Mouse (Mus musculus) lung, postnatal 0 days (tissue): ENCODE results near the gene Fry. TPM values are rescaled to one million over a fixed set of nuclear protein-coding genes. Genes with fewer than 3 reads are reported as not detected.
A peak's percentile ranks its signal among the peaks of the same experiment; 100 is the strongest.

ENCODE experiments used
- ATAC-seq: fragments of 200-750 bp; cut with Nextera tagmentation; 2 replicates; pipeline ENCODE4 v1.8.0; 2017; ENCODE audit warnings: moderate library complexity
- DNase-seq: peaks from one replicate; pipeline ENCODE4 v3.0.0-alpha.2; 2016; ENCODE audit warnings: low spot score
- H3K27ac ChIP-seq: fragments of 300-500 bp; sonication (generic); 2 replicates; pipeline ENCODE4 v1.5.1; 2014; ENCODE audit warnings: antibody characterized with exemption, mild to moderate bottlenecking, low read length, mixed read lengths
- H3K27me3 ChIP-seq: fragments of 300-500 bp; sonication (generic); replicated peaks from 2 replicates; pipeline ENCODE4 v1.6.1; 2014; ENCODE audit warnings: low read length, mixed read lengths; ENCODE audit not compliant: insufficient read depth
- H3K36me3 ChIP-seq: fragments of 300-500 bp; sonication (generic); 2 replicates; pipeline ENCODE4 v1.6.1; 2014; ENCODE audit warnings: low read length, mixed read lengths; ENCODE audit not compliant: insufficient read depth
- H3K4me1 ChIP-seq: fragments of 300-500 bp; sonication (generic); 2 replicates; pipeline ENCODE4 v1.6.1; 2014; ENCODE audit warnings: antibody characterized with exemption, low read depth, low read length, mixed read lengths; ENCODE audit not compliant: insufficient read depth
- H3K4me2 ChIP-seq: fragments of 300-500 bp; sonication (generic); replicated peaks from 2 replicates; pipeline ENCODE4 v1.6.1; 2014; ENCODE audit warnings: low read depth, mild to moderate bottlenecking, low read length, moderate library complexity, mixed read lengths
- H3K4me3 ChIP-seq: fragments of 300-500 bp; sonication (generic); 2 replicates; pipeline ENCODE4 v1.5.1; 2014; ENCODE audit warnings: low read depth, low read length
- H3K9ac ChIP-seq: fragments of 300-500 bp; sonication (generic); replicated peaks from 2 replicates; pipeline ENCODE4 v1.6.1; 2014; ENCODE audit warnings: low read depth, mild to moderate bottlenecking
- H3K9me3 ChIP-seq: fragments of 300-500 bp; sonication (generic); 2 replicates; pipeline ENCODE4 v1.6.1; 2016; ENCODE audit warnings: low read length, mixed read lengths
- CTCF ChIP-seq: IDR thresholded peaks from 2 replicates; pipeline ENCODE4 v1.5.1; 2016; ENCODE audit warnings: antibody characterized with exemption, mild to moderate bottlenecking
- EP300 ChIP-seq: IDR thresholded peaks from 2 replicates; pipeline ENCODE4 v1.6.1; 2016; ENCODE audit warnings: antibody characterized with exemption, mild to moderate bottlenecking, control low read depth
- whole genome bisulfite sequencing: fragments of 180-500 bp; shearing (Covaris S2); extraction: QIAGEN DNeasy Blood & Tissue Kit; methylation state at CpG from one replicate; pipeline ENCODE4 v1.1.7; 2014; 5-methylcytosine and 5-hydroxymethylcytosine counted together
- polyA plus RNA-seq: library from polyadenylated mRNA; unstranded; fragments of >200 nt; fragmentation: Nextera tagmentation; extraction: Ambion mirVana; gene quantifications from 2 replicates; pipeline ENCODE4 v1.2.1, GENCODE M21; 2015

The Fry gene
- polyA plus RNA-seq, 1 experiment from 2014 or later: 20.8 TPM

GRCm38 (mm10) chr5:150390422-150390821, 272.0 kb downstream of the Fry start:
- no peak overlapping the region for H3K4me2 ChIP-seq
- no peaks in the 10 kb centered on the region for H3K36me3 ChIP-seq
- no peak for DNase-seq
- no peaks in the 10 kb centered on the region for H3K27me3 ChIP-seq
- TF ChIP-seq CTCF: no peak
- no peak for TF ChIP-seq EP300
- H3K9me3 ChIP-seq: no peaks in the 10 kb centered on the region
- H3K4me1 ChIP-seq: no peaks in the 10 kb centered on the region
- ATAC-seq: no peak
- no peak overlapping the region for H3K27ac ChIP-seq
- no peak overlapping the region for H3K4me3 ChIP-seq
- no peak overlapping the region for H3K9ac ChIP-seq
- 43% methylated on average over 7 of the region's 7 CpGs for WGBS

DNA sequence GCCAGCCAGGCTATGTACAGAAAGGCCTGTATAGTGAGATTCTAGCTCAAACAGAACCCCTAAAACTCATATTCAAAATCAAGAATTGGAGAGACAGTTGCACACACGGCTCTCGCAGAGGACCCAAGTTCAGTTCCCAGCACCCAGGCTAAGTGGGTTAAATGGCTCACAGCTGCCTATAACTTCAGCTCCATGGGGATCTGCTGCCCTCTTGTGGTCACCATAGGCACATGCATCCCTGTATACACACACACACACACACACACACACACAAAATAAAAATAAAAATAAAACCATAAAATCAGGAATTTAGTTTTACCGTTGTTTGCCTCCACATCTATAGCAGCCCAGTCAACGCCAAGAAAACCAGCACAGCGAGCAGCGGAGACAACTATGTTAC, 276.2 kb downstream of the Fry start:
- TF ChIP-seq EP300 (no peak), CTCF (peak; percentile 33; the same call in 1 of the 2 replicates)
- Histone ChIP-seq H3K27ac (no peak overlapping the region), H3K9ac (no peak overlapping the region), H3K27me3 (no peaks in the 10 kb centered on the region), H3K4me3 (no peak overlapping the region), H3K9me3 (no peaks in the 10 kb centered on the region), H3K4me1 (no peaks in the 10 kb centered on the region), H3K4me2 (no peak overlapping the region), H3K36me3 (no peaks in the 10 kb centered on the region)
- 96% methylated on average over 6 of the region's 6 CpGs for WGBS
- ATAC-seq (no peak), DNase-seq (no peak)

GRCm38 (mm10) chr5:150402832-150403447, 284.5 kb downstream of the Fry start:
- ATAC-seq (no peak), DNase-seq (peak; percentile 19)
- Histone ChIP-seq H3K4me1 (no peaks in the 10 kb centered on the region), H3K4me2 (peak overlapping the region; percentile 27; the same call in 1 of the 2 replicates), H3K36me3 (no peaks in the 10 kb centered on the region; the same call in 1 of the 2 replicates), H3K9ac (no peak overlapping the region), H3K27me3 (no peaks in the 10 kb centered on the region), H3K9me3 (no peaks in the 10 kb centered on the region), H3K4me3 (no peak overlapping the region), H3K27ac (no peak overlapping the region)
- no peak for TF ChIP-seq EP300
- peak; percentile 50 for TF ChIP-seq CTCF
- WGBS: 37% methylated on average over 13 of the region's 13 CpGs

- DNase-seq: no peak
- H3K4me3 ChIP-seq: no peak overlapping the region
- H3K4me1 ChIP-seq: no peaks in the 10 kb centered on the region
- H3K9ac ChIP-seq: no peak overlapping the region
- ATAC-seq: no peak
- WGBS: 62% methylated on average over 8 of the region's 8 CpGs
- TF ChIP-seq CTCF: no peak
- TF ChIP-seq EP300: no peak
- H3K36me3 ChIP-seq: no peaks in the 10 kb centered on the region; the same call in 1 of the 2 replicates
- no peaks in the 10 kb centered on the region for H3K27me3 ChIP-seq
- no peak overlapping the region for H3K4me2 ChIP-seq
- H3K9me3 ChIP-seq: no peaks in the 10 kb centered on the region
- no peak overlapping the region for H3K27ac ChIP-seq
These were observed 286.4 kb downstream of the Fry start for GRCm38 (mm10) chr5:150404867-150405266.

- WGBS: 62% methylated on average over 8 of the region's 8 CpGs
- DNase-seq (peak; percentile 23), ATAC-seq (peak; percentile 44; the same call in 1 of the 2 replicates)
- Histone ChIP-seq H3K4me1 (no peaks in the 10 kb centered on the region), H3K27me3 (no peaks in the 10 kb centered on the region), H3K9me3 (no peaks in the 10 kb centered on the region), H3K36me3 (no peaks in the 10 kb centered on the region), H3K27ac (no peak overlapping the region), H3K4me2 (no peak overlapping the region), H3K9ac (no peak overlapping the region), H3K4me3 (no peak overlapping the region)
- TF ChIP-seq CTCF (no peak), EP300 (no peak)
These were observed 290.5 kb downstream of the Fry start for GRCm38 (mm10) chr5:150408979-150409378.

DNA sequence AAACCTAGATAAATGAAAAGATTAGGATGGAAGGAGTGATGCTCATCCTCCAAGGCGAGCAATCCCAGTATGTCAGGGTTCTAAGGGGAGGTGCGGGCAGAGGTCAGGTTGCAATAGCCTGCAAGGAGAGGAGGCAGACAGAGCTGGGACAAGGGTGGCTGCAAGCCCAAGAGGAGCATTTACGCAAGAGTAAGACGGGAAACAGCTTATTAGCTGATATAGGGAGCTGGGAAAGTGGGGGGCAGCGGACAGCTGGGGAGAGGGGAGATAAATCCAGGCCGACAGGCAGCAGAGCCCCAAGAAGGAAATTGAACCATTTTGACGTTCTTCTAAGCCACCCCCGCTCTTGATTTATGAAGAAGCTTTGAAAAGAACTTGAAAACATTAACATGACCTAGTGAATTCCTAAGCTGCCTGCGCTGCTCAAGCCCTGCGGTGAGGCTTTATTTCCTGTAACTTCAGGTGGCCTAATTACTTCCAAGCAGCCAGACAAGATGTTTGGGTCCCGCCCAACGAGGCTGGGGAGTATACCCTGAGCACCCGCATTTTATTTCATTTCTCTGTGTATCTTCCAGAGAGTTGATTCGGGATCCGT, 291.1 kb downstream of the Fry start:
- 40% methylated on average over 15 of the region's 15 CpGs for WGBS
- ATAC-seq (no peak), DNase-seq (peak; percentile 7)
- no peak for TF ChIP-seq CTCF
- no peak for TF ChIP-seq EP300
- Histone ChIP-seq H3K27me3 (no peaks in the 10 kb centered on the region), H3K27ac (no peak overlapping the region), H3K36me3 (peaks cover 3% of the 10 kb centered on the region; the same call in 1 of the 2 replicates), H3K4me3 (no peak overlapping the region), H3K4me1 (no peaks in the 10 kb centered on the region), H3K9ac (no peak overlapping the region), H3K4me2 (no peak overlapping the region), H3K9me3 (no peaks in the 10 kb centered on the region)
